Mouse (Mus musculus) bone marrow, adult 2 months (tissue): Measurements from ENCODE around the gene Depdc1b.

Experiments
- CTCF ChIP-seq: fragments of 200-500 bp; IDR thresholded peaks from 2 replicates; pipeline ENCODE4 v1.5.1; 2011; ENCODE audit warnings: low read length, control low read depth; ENCODE audit not compliant: control insufficient read depth, insufficient read depth
- POLR2A ChIP-seq: fragments of 200-500 bp; IDR thresholded peaks from 2 replicates; pipeline ENCODE4 v1.6.1; 2011; ENCODE audit warnings: low read depth, mild to moderate bottlenecking, control low read depth, low read length, borderline replicate concordance; ENCODE audit not compliant: control insufficient read depth

DNA sequence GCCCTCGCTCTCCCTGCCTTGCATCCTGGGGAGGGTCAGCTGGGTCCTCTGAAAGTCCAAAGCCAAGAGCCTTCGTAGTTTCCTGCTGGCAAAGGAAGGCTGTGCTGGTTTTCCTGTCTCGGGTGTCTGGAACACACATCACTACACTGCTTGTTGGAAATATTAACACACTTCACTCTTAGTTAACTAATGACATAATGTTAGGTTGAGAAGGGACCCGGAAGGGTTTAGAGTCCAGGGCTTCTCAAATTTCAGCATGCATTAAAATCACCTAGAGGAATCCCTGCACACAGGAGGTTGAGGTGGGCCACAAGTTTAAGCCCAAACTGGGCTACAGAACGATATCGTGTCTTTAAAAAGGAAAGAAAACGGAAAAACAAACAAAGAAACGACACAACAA, 43.8 kb upstream of the Depdc1b start:
- TF ChIP-seq POLR2A (no peak), CTCF (no peak)
